Mouse (Mus musculus): ENCODE measurements at regions not wholly inside any gene's neighbourhood (a gene's known extent, or its start where the extent isn't known, plus 50 kb on each side); places are given as distances from the start of the nearest gene placed in this dataset.

- no peak for TF ChIP-seq CTCF (IDR thresholded peaks at IDR 0.05; ENCODE audit: low read depth, low read length)
- TF ChIP-seq POLR2A (IDR thresholded peaks at IDR 0.05; ENCODE audit: extremely low read depth, insufficient read depth, low read length) = no peak
Observed at GRCm38 (mm10) chr8:34353140-34353855, 241.8 kb upstream of the Gm10131 start.
